In genomic region chr9:16028394-16028911, GRCm38 (mm10) we compare ENCODE assay signal across 9 mouse cellular contexts.
DNase-seq lines count a peak whose midpoint lies in the region; ATAC-seq lines count a peak whose summit lies in the region.
"Had no signal": no experiment of that assay in that cellular context is flagged by ENCODE, and none has a peak within 500 bp of the region (broad histone marks: within the 10 kb centered on the region; RNA-seq: fewer than 3 reads in every experiment).

No protein-coding gene starts in this region.

- WGBS in hindbrain, embryonic 15.5 days = 42% methylated on average over 4 of the region's 4 CpGs
- WGBS in hindbrain, embryonic 12.5 days = 56% methylated on average over 4 of the region's 4 CpGs
- WGBS in embryonic facial prominence, embryonic 15.5 days = 36% methylated on average over 4 of the region's 4 CpGs

- 0 out of 2 replicates have a peak overlapping the region, but pooled peaks have one; percentile 8 for H3K27ac ChIP-seq in hindbrain, embryonic 15.5 days (replicated peaks)
- H3K27ac ChIP-seq in hindbrain, embryonic 12.5 days = no peak overlapping the region
- H3K27ac ChIP-seq in embryonic facial prominence, embryonic 15.5 days (replicated peaks) = peak overlapping the region; percentile 28; the same call in 1 of the 2 replicates

- H3K9ac ChIP-seq in hindbrain, embryonic 15.5 days = no peak overlapping the region
- no peak overlapping the region for H3K9ac ChIP-seq in hindbrain, embryonic 12.5 days
- H3K9ac ChIP-seq in embryonic facial prominence, embryonic 15.5 days = no peak overlapping the region

- H3K9me3 ChIP-seq in hindbrain, embryonic 15.5 days = no peaks in the 10 kb centered on the region
- H3K9me3 ChIP-seq in hindbrain, embryonic 12.5 days (replicated peaks) = no peaks in the 10 kb centered on the region
- no peaks in the 10 kb centered on the region for H3K9me3 ChIP-seq in embryonic facial prominence, embryonic 15.5 days (replicated peaks)
- H3K9me3 ChIP-seq: G1E had no signal

- intact Hi-C loops in heart, postnatal 36 days (cut with DNase I) = loop anchor here (2.0 kb wide), 1 partner anchor 86 kb away; no protein-coding TSS in a partner anchor

- no peaks in the 10 kb centered on the region for H3K36me3 ChIP-seq in hindbrain, embryonic 15.5 days
- no peaks in the 10 kb centered on the region for H3K36me3 ChIP-seq in hindbrain, embryonic 12.5 days
- no peaks in the 10 kb centered on the region for H3K36me3 ChIP-seq in embryonic facial prominence, embryonic 15.5 days
- H3K36me3 ChIP-seq: G1E had no signal

- peak; percentile 18 to 46 for DNase-seq in heart, postnatal 36 days
- DNase-seq in neural tube, embryonic 10.5 days (ENCODE audit: extremely low spot score, low spot score) = peak; percentile 17
- DNase-seq in adrenal gland, adult 8-10 months = no peak
- no peak for DNase-seq in spleen, postnatal 10 days (ENCODE audit: low spot score in 2 of 2)
- DNase-seq in adrenal gland, postnatal 14 days = no peak

- no peak overlapping the region for H3K4me2 ChIP-seq in hindbrain, embryonic 15.5 days
- H3K4me2 ChIP-seq in hindbrain, embryonic 12.5 days (replicated peaks) = no peak overlapping the region
- no peak overlapping the region for H3K4me2 ChIP-seq in embryonic facial prominence, embryonic 15.5 days (replicated peaks)

- H3K4me1 ChIP-seq in hindbrain, embryonic 15.5 days (replicated peaks) = peaks cover 6% of the 10 kb centered on the region; the same call in 1 of the 2 replicates
- no peaks in the 10 kb centered on the region for H3K4me1 ChIP-seq in hindbrain, embryonic 12.5 days
- peaks cover 17% of the 10 kb centered on the region for H3K4me1 ChIP-seq in embryonic facial prominence, embryonic 15.5 days

- ATAC-seq in hindbrain, embryonic 15.5 days (ENCODE audit: low FRiP score, low read depth) = 0 out of 2 replicates have a peak, but pooled peaks have one; percentile 50
- no peak for ATAC-seq in hindbrain, embryonic 12.5 days (ENCODE audit: low FRiP score)
- ATAC-seq in embryonic facial prominence, embryonic 15.5 days (ENCODE audit: insufficient number of reproducible peaks, low FRiP score, low TSS enrichment, low read depth) = 0 out of 2 replicates have a peak, but pooled peaks have one; percentile 24

- no peaks in the 10 kb centered on the region for H3K27me3 ChIP-seq in hindbrain, embryonic 15.5 days
- H3K27me3 ChIP-seq in hindbrain, embryonic 12.5 days = no peaks in the 10 kb centered on the region
- no peaks in the 10 kb centered on the region for H3K27me3 ChIP-seq in embryonic facial prominence, embryonic 15.5 days

- H3K4me3 ChIP-seq in hindbrain, embryonic 15.5 days = no peak overlapping the region
- H3K4me3 ChIP-seq in hindbrain, embryonic 12.5 days = no peak overlapping the region
- H3K4me3 ChIP-seq in embryonic facial prominence, embryonic 15.5 days (replicated peaks) = no peak overlapping the region

Comparison
In these comparisons a context has a peak if more than half of its experiments do, and no peak if none do; other contexts are left out.
1. DNase-seq: peak in heart, postnatal 36 days (2 of 2) and neural tube, embryonic 10.5 days (single experiment); none in adrenal gland, adult 8-10 months (single experiment), spleen, postnatal 10 days (0 of 2) and adrenal gland, postnatal 14 days (single experiment).